Mouse (Mus musculus) lung, embryonic 16.5 days (tissue): ENCODE data around the gene Rab11fip4. TPM values are rescaled to one million over a fixed set of nuclear protein-coding genes. Genes with fewer than 3 reads are reported as not detected.

Source experiments
- ATAC-seq: fragments of 200-750 bp; cut with Nextera tagmentation; 2 replicates; pipeline ENCODE4 v1.8.0; 2017; ENCODE audit warnings: low read depth, mild to moderate bottlenecking, moderate library complexity
- H3K27ac ChIP-seq: fragments of 300-500 bp; sonication (generic); 2 replicates; pipeline ENCODE4 v1.5.1; 2014; ENCODE audit warnings: mild to moderate bottlenecking, control low read depth, low read length
- H3K27me3 ChIP-seq: fragments of 300-500 bp; sonication (generic); 2 replicates; pipeline ENCODE4 v1.6.1; 2014; ENCODE audit warnings: low read depth, low read length, mixed read lengths; ENCODE audit not compliant: control insufficient read depth, insufficient read depth
- H3K36me3 ChIP-seq: fragments of 300-500 bp; sonication (generic); 2 replicates; pipeline ENCODE4 v1.6.1; 2014; ENCODE audit warnings: low read length; ENCODE audit not compliant: control insufficient read depth, insufficient read depth
- H3K4me1 ChIP-seq: fragments of 300-500 bp; sonication (generic); replicated peaks from 2 replicates; pipeline ENCODE4 v1.6.1; 2014; ENCODE audit warnings: low read length, mixed read lengths; ENCODE audit not compliant: control insufficient read depth, insufficient read depth
- H3K4me2 ChIP-seq: fragments of 300-500 bp; sonication (generic); 2 replicates; pipeline ENCODE4 v1.6.1; 2014; ENCODE audit warnings: low read depth, low read length, control low read depth
- H3K4me3 ChIP-seq: fragments of 300-500 bp; sonication (generic); 2 replicates; pipeline ENCODE4 v1.5.1; 2014; ENCODE audit warnings: mild to moderate bottlenecking, low read length, control low read depth
- H3K9ac ChIP-seq: fragments of 300-500 bp; sonication (generic); 2 replicates; pipeline ENCODE4 v1.6.1; 2014; ENCODE audit warnings: low read length, control low read depth
- H3K9me3 ChIP-seq: fragments of 300-500 bp; sonication (generic); 2 replicates; pipeline ENCODE4 v1.6.1; 2016; ENCODE audit warnings: low read length; ENCODE audit not compliant: control insufficient read depth
- WGBS: fragments of 180-500 bp; shearing (Covaris S2); extraction: QIAGEN DNeasy Blood & Tissue Kit; methylation state at CpG from one replicate; pipeline ENCODE4 v1.1.7; 2014; 5-methylcytosine and 5-hydroxymethylcytosine counted together
- polyA plus RNA-seq: library from polyadenylated mRNA; unstranded; fragments of >200 nt; fragmentation: Nextera tagmentation; extraction: Ambion mirVana; gene quantifications from 2 replicates; pipeline ENCODE4 v1.2.1, GENCODE M21; 2015

The Rab11fip4 gene
- polyA plus RNA-seq, 1 experiment from 2014 or later = 2.0 TPM

DNA sequence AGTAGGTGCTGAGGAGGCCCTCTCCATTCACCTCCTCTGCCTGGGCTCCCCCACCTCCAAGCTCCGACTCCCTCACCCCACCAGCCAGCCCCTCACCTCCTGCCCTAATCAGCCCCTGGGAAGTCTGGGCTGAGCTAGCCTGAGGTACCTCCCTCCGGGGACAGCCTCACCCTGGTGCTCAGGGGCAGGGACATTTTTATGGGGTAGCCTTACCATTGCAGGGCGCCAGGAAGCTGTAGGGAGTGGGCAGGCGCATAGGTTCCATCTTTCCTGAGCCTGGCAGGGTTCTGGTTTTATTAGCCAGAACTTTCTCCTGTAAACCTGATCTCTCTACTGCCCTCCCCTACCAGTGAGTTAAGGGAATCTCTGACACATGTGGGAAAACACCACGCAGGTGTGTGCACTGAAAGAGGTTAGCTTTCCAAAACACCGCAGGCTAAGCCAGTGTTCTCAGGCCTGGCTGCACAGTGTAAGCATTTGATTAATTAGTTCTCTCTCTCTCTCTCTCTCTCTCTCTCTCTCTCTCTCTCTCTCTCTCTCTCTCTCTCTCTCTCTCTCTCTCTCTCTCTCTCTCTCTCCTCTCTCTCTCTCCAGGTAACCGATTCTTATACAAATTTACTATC lies 38.9 kb downstream of the Rab11fip4 start:
- Histone ChIP-seq H3K9ac (no peak overlapping the region), H3K4me3 (no peak overlapping the region), H3K27me3 (no peaks in the 10 kb centered on the region), H3K27ac (no peak overlapping the region), H3K36me3 (no peaks in the 10 kb centered on the region), H3K4me2 (no peak overlapping the region), H3K4me1 (0 out of 2 replicates have a peak, but pooled peaks cover 2% of the 10 kb centered on the region), H3K9me3 (no peaks in the 10 kb centered on the region)
- WGBS = 75% methylated on average over 7 of the region's 7 CpGs
- ATAC-seq = no peak

DNA sequence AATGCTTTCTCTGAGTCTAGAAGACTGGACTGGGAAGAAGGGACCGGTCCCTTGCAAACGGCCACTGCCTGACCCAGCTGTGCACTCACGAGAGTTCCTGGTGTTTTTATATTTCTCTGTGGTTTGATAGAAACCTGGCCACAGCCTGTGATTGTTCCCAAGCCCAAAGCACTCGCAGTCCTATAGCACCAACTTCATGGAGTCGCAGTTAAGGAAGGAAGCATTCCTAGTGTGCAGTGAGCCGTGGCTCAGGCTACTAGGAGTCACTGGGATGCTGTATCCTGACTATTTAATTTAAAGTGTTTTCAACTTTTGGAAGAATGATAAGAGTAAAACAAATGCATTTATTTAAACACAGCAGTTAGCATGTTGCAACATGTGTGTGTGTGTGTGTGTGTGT lies 39.5 kb downstream of the Rab11fip4 start:
- Histone ChIP-seq H3K4me2 (no peak overlapping the region), H3K9me3 (no peaks in the 10 kb centered on the region), H3K36me3 (no peaks in the 10 kb centered on the region), H3K4me1 (0 out of 2 replicates have a peak, but pooled peaks cover 2% of the 10 kb centered on the region), H3K27me3 (no peaks in the 10 kb centered on the region), H3K9ac (no peak overlapping the region), H3K4me3 (no peak overlapping the region), H3K27ac (no peak overlapping the region)
- no peak for ATAC-seq
- WGBS = 64% methylated on average over 6 of the region's 6 CpGs

DNA sequence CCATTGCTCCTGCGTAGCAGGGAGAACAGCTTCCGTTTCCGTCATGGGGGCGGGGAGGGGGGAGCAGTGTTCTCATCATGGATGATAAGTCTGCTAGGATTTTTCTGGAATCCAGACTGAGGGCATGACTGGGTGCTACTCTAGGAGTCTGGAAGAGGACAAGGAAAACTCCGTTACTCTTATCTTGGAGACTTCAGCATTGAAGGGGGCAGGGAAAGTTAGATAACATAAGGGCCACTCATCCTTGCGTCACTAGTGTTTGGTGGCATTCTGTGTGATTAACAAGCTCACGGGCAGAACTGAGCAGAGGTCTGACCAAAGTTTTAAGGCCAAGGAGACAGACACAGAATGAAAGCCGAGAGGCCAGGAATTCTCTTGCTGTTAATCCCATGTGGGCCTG lies 42.4 kb downstream of the Rab11fip4 start:
- H3K9ac ChIP-seq = no peak overlapping the region
- no peaks in the 10 kb centered on the region for H3K36me3 ChIP-seq
- H3K4me1 ChIP-seq = 0 out of 2 replicates have a peak, but pooled peaks cover 2% of the 10 kb centered on the region
- WGBS = 44% methylated on average over 8 of the region's 8 CpGs
- peaks cover 4% of the 10 kb centered on the region for H3K9me3 ChIP-seq
- no peak for ATAC-seq
- no peak overlapping the region for H3K4me2 ChIP-seq
- no peak overlapping the region for H3K4me3 ChIP-seq
- no peaks in the 10 kb centered on the region for H3K27me3 ChIP-seq
- no peak overlapping the region for H3K27ac ChIP-seq

DNA sequence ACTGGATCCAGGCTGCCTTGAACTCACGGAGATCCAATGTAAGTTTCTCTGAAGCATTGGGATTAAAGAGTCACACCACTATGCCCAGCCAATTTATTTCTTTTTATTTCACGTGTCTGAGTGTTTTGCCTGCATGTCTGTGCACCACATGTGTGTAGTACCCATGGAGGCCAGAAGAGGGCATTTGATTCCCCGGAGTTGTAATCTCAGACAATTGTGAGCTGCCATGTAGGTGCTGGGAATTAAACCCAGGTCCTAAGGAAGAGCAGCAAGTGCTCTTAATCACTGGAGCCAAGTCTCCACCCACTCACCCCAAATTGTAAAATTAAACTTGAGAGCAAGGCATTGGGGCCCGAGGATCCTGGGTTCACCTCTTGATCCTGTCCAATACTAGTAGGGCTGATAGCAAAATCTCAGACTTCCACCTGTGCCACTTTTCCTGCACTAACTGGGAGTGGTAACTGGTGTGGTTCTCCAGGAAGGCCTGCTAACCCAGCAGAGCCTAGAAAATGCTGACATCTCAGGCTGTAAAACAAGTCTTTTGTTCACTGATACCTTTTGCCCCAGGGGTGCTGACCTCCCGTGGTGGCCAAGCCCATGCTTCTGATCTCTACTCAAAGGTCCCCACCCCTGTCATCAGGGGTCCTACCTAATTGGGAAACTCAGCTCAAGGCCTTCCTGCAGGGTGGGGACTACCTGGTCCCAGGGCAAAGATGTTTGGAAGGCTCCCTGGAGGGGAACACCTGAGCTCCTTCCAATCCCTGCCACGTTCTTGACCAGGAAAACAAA lies 44.8 kb downstream of the Rab11fip4 start:
- ATAC-seq = no peak
- no peak overlapping the region for H3K27ac ChIP-seq
- no peaks in the 10 kb centered on the region for H3K36me3 ChIP-seq
- H3K4me3 ChIP-seq = no peak overlapping the region
- H3K27me3 ChIP-seq = no peaks in the 10 kb centered on the region
- H3K4me2 ChIP-seq = no peak overlapping the region
- no peak overlapping the region for H3K9ac ChIP-seq
- H3K4me1 ChIP-seq = 0 out of 2 replicates have a peak, but pooled peaks cover 2% of the 10 kb centered on the region
- WGBS = 79% methylated on average over 6 of the region's 6 CpGs
- H3K9me3 ChIP-seq = peaks cover 4% of the 10 kb centered on the region

DNA sequence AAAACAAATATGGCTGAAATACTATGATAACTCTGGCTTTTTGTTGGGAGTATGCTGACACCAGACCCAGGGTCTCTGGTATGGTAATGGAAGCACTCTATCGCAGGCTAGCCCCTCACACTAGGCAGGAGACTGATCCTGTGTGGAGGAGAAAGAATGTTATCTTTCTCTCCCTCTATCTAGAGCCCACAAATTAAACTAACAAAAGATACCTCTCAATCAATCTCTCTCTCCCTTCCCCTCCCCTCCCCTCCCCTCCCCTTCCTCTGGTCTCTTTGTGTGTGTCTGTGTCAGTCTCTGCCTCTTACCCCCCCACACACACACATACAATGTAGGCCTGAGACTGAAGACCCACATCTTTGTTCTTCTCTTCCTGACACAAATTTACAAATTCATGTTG lies 45.5 kb downstream of the Rab11fip4 start:
- H3K9ac ChIP-seq = no peak overlapping the region
- 83% methylated on average over 1 of the region's 1 CpGs for WGBS
- H3K27me3 ChIP-seq = no peaks in the 10 kb centered on the region

DNA sequence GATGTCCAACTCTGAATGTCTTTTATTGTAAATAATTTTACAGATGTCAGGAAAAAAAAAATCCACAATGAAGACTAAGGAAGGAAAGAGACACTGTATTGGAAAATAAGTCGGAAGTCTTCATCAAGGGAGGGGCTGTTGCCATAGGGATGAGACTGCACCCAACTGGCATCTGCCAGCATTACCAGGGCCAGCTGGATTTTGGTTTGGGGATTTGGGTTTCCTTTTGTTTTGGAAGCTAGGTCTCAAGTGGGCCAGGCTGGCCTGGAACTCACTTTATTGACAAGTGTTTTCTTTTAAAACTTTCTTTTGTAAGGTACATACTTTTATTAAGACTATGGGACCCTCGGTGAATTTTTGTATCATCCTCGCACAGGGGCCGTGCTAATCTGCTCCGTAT lies 47.7 kb downstream of the Rab11fip4 start:
- Histone ChIP-seq H3K9ac (no peak overlapping the region), H3K4me1 (no peaks in the 10 kb centered on the region), H3K27me3 (no peaks in the 10 kb centered on the region), H3K27ac (no peak overlapping the region), H3K9me3 (peaks cover 4% of the 10 kb centered on the region), H3K36me3 (no peaks in the 10 kb centered on the region), H3K4me3 (no peak overlapping the region), H3K4me2 (no peak overlapping the region)
- no peak for ATAC-seq
- whole genome bisulfite sequencing = 84% methylated on average over 5 of the region's 5 CpGs

More for the DNA sequence above, 45.5 kb downstream of the Rab11fip4 start:
- Histone ChIP-seq H3K36me3 (no peaks in the 10 kb centered on the region), H3K4me1 (0 out of 2 replicates have a peak, but pooled peaks cover 2% of the 10 kb centered on the region), H3K9me3 (peaks cover 4% of the 10 kb centered on the region), H3K27ac (no peak overlapping the region), H3K4me3 (no peak overlapping the region), H3K4me2 (no peak overlapping the region)
- ATAC-seq = no peak

DNA sequence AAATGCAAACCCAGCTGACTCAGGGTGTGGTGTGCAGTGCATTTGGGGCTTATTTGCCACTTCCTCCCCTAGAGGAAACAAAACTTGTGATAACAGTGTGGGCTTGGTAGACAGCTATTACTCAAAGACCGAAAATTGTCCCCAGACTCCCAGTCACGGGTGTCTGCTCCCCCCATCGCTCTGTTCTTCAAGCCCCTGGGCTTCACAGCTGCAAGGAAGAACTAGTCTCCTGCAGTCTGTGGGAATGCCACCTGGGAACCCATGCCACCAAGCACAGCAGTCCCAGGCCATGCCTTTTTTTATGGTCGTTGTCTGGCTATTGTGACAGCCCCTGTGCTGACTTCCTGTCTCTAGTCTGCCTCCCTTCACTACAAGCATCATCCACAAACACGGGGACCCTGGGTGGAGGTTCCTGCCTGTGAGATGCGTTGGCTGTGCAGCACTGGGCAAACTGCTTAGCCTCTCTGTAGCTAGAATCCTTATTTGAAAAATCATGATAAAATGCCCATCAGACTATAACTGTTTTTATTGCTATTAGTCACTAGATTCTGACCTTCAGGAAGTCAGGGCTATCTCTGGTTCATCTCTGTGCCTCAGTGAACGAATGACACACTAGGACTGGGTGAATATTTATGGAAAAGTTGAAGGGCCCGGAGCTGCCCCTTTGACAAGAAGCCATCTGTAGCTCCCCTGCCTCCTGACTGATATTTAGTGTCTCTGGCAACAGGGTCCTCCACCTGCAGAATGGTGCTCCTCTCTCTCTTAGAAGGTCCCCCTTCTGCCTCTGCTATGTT lies 50.1 kb downstream of the Rab11fip4 start:
- 42% methylated on average over 8 of the region's 8 CpGs for WGBS
- ATAC-seq = no peak
- Histone ChIP-seq H3K27ac (no peak overlapping the region), H3K9me3 (no peaks in the 10 kb centered on the region), H3K4me3 (no peak overlapping the region), H3K27me3 (no peaks in the 10 kb centered on the region), H3K36me3 (no peaks in the 10 kb centered on the region), H3K9ac (no peak overlapping the region), H3K4me1 (no peaks in the 10 kb centered on the region), H3K4me2 (no peak overlapping the region)

DNA sequence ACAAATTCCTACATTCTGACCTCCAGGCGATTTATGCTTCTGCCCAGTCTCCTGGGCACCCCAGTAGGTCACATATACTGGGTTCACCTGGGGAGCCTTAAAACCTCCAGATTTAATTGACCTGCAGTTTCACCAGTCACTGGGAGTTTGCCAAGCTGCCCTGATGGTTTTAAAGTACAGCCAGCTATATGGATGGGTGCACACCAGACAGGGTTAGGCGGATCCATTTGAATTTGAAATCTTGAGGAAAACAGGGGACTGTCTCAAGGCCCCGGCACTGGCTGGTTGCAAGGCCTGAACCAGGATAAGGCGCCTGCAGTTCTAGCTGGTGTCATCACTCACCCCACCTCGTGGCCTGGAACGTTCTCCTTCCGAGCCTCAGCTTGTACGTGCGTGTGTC lies 52.7 kb downstream of the Rab11fip4 start:
- H3K27me3 ChIP-seq = no peaks in the 10 kb centered on the region
- no peak overlapping the region for H3K4me3 ChIP-seq
- H3K4me1 ChIP-seq = peaks cover 6% of the 10 kb centered on the region; the same call in 1 of the 2 replicates
- 67% methylated on average over 9 of the region's 9 CpGs for WGBS
- no peaks in the 10 kb centered on the region for H3K9me3 ChIP-seq
- no peak for ATAC-seq
- H3K36me3 ChIP-seq = no peaks in the 10 kb centered on the region
- no peak overlapping the region for H3K4me2 ChIP-seq
- H3K9ac ChIP-seq = no peak overlapping the region
- H3K27ac ChIP-seq = no peak overlapping the region

DNA sequence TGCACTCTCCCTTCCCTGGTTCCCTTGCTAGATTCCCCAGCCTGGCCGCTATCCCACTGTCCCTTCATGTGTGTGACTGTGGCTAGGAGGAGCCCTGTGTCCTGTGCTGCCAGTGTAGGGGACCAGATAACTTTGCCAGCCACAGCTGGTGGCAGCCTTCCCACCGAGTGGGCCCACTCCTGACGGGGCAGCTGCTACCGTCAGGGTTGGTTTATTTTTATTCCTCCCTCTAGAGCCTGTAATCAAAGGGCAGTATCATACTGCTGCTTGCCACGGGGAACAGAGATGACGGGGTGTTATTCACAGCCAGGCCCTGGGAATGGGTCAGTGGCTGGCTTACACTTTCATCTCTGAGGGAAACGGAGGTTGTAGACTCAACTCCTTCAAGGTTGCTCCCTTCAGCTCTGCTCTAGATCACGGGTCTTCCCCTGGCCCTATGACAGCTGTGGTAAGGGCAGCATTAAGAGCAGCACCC lies 53.7 kb downstream of the Rab11fip4 start:
- no peak for ATAC-seq
- Histone ChIP-seq H3K4me1 (peaks cover 6% of the 10 kb centered on the region; the same call in 1 of the 2 replicates), H3K36me3 (no peaks in the 10 kb centered on the region), H3K4me2 (no peak overlapping the region), H3K27ac (no peak overlapping the region), H3K4me3 (no peak overlapping the region), H3K27me3 (no peaks in the 10 kb centered on the region), H3K9me3 (no peaks in the 10 kb centered on the region), H3K9ac (no peak overlapping the region)
- 38% methylated on average over 8 of the region's 8 CpGs for WGBS
